Mouse (Mus musculus) heart, embryonic 10.5 days (tissue): ENCODE measurements around the gene Lactbl1. TPM values are rescaled to one million over a fixed set of nuclear protein-coding genes. Genes with fewer than 3 reads are reported as not detected.

ENCODE experiments used
- DNase-seq: peaks from one replicate; pipeline ENCODE4 v3.0.0-alpha.2; 2017; ENCODE audit warnings: low spot score
- H3K27ac ChIP-seq: fragments of 300-500 bp; sonication (generic); 2 replicates; pipeline ENCODE4 v1.5.1; 2016; ENCODE audit warnings: mild to moderate bottlenecking
- H3K27me3 ChIP-seq: fragments of 300-500 bp; sonication (generic); 2 replicates; pipeline ENCODE4 v1.6.1; 2016; ENCODE audit warnings: mild to moderate bottlenecking; ENCODE audit not compliant: poor library complexity, insufficient read depth, severe bottlenecking
- H3K36me3 ChIP-seq: fragments of 300-500 bp; sonication (generic); 2 replicates; pipeline ENCODE4 v1.6.1; 2016; ENCODE audit warnings: mild to moderate bottlenecking, moderate library complexity
- H3K4me1 ChIP-seq: fragments of 300-500 bp; sonication (generic); 2 replicates; pipeline ENCODE4 v1.6.1; 2016; ENCODE audit warnings: mild to moderate bottlenecking
- H3K4me3 ChIP-seq: fragments of 300-500 bp; sonication (generic); 2 replicates; pipeline ENCODE4 v1.5.1; 2016; ENCODE audit warnings: mild to moderate bottlenecking, moderate library complexity
- H3K9me3 ChIP-seq: fragments of 300-500 bp; sonication (generic); 2 replicates; pipeline ENCODE4 v1.6.1; 2016; ENCODE audit warnings: mild to moderate bottlenecking, moderate library complexity
- WGBS: fragments of 180-500 bp; shearing (Covaris S2); methylation state at CpG from one replicate; pipeline ENCODE4 v1.1.7; 2016; 5-methylcytosine and 5-hydroxymethylcytosine counted together
- polyA plus RNA-seq: library from polyadenylated mRNA; unstranded; fragments of >200 nt; fragmentation: Nextera tagmentation; extraction: Ambion mirVana; gene quantifications from 2 replicates; pipeline ENCODE4 v1.2.1, GENCODE M21; 2016

The Lactbl1 gene
- polyA plus RNA-seq, 1 experiment from 2014 or later = not detected

- 9% methylated on average over 10 of the region's 10 CpGs for WGBS
- Histone ChIP-seq H3K4me3 (peak overlapping the region; percentile 24; the same call in 1 of the 2 replicates), H3K27ac (no peak overlapping the region), H3K9me3 (no peaks in the 10 kb centered on the region), H3K27me3 (peaks cover 52% of the 10 kb centered on the region), H3K4me1 (peaks cover 24% of the 10 kb centered on the region), H3K36me3 (no peaks in the 10 kb centered on the region)
- no peak for DNase-seq
Measured at GRCm38 (mm10) chr4:136638890-136639289, 16.5 kb downstream of the Lactbl1 start.

GRCm38 (mm10) chr4:136648922-136649479 is 26.6 kb downstream of the Lactbl1 start:
- peaks cover 21% of the 10 kb centered on the region; the same call in 1 of the 2 replicates for H3K27me3 ChIP-seq
- H3K36me3 ChIP-seq = no peaks in the 10 kb centered on the region
- no peak for DNase-seq
- no peak overlapping the region for H3K27ac ChIP-seq
- peaks cover 26% of the 10 kb centered on the region for H3K4me1 ChIP-seq
- peak overlapping the region; percentile 41 for H3K4me3 ChIP-seq
- WGBS = 9% methylated on average over 11 of the region's 11 CpGs
- H3K9me3 ChIP-seq = peaks cover 7% of the 10 kb centered on the region

GRCm38 (mm10) chr4:136649480-136650196 is 27.2 kb downstream of the Lactbl1 start:
- H3K27me3 ChIP-seq = peaks cover 21% of the 10 kb centered on the region; the same call in 1 of the 2 replicates
- H3K27ac ChIP-seq = no peak overlapping the region
- H3K9me3 ChIP-seq = peaks cover 7% of the 10 kb centered on the region
- H3K36me3 ChIP-seq = no peaks in the 10 kb centered on the region
- peaks cover 26% of the 10 kb centered on the region for H3K4me1 ChIP-seq
- no peak for DNase-seq
- H3K4me3 ChIP-seq = peak overlapping the region; percentile 41
- 29% methylated on average over 13 of the region's 13 CpGs for WGBS

- no peak for DNase-seq
- WGBS = 87% methylated on average over 8 of the region's 8 CpGs
- Histone ChIP-seq H3K36me3 (0 out of 2 replicates have a peak, but pooled peaks cover 4% of the 10 kb centered on the region), H3K27ac (no peak overlapping the region), H3K4me1 (peaks cover 26% of the 10 kb centered on the region), H3K9me3 (peaks cover 7% of the 10 kb centered on the region), H3K27me3 (peaks cover 25% of the 10 kb centered on the region; the same call in 1 of the 2 replicates), H3K4me3 (no peak overlapping the region)
Measured at GRCm38 (mm10) chr4:136650261-136650660, 27.8 kb downstream of the Lactbl1 start.

DNA sequence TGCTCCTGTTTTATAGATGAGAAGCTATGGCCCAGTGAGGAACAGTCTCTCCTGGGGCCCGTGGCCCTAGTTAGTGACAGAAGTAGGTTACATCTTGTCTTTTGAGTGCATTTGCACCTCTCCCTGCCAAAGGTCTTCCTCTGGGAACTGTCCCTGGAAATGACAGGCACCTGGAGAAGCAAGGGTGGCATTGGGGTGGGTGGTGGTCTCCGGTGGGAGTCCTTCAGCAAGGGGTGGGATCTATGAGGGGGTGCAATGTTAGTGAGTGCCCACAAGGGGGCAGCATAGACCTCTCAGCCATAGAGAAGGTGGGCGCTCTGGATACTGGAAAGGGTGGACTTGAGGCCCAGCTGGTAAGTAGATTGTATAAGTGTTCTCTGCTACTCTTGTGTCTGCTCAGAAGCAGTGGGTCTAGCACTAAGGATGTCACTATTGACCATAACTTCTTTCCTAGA is 29.0 kb downstream of the Lactbl1 start:
- Histone ChIP-seq H3K9me3 (peaks cover 6% of the 10 kb centered on the region), H3K36me3 (0 out of 2 replicates have a peak, but pooled peaks cover 5% of the 10 kb centered on the region), H3K4me1 (peaks cover 26% of the 10 kb centered on the region), H3K27me3 (peaks cover 26% of the 10 kb centered on the region; the same call in 1 of the 2 replicates), H3K27ac (no peak overlapping the region), H3K4me3 (no peak overlapping the region)
- no peak for DNase-seq
- 72% methylated on average over 3 of the region's 3 CpGs for WGBS

- H3K27me3 ChIP-seq = peaks cover 26% of the 10 kb centered on the region; the same call in 1 of the 2 replicates
- WGBS = 73% methylated on average over 13 of the region's 13 CpGs
- DNase-seq = no peak
- peaks cover 26% of the 10 kb centered on the region for H3K4me1 ChIP-seq
- peak overlapping the region; percentile 23; the same call in 1 of the 2 replicates for H3K27ac ChIP-seq
- no peak overlapping the region for H3K4me3 ChIP-seq
- H3K9me3 ChIP-seq = no peaks in the 10 kb centered on the region
- H3K36me3 ChIP-seq = 0 out of 2 replicates have a peak, but pooled peaks cover 5% of the 10 kb centered on the region
Measured at GRCm38 (mm10) chr4:136651882-136652527, 29.6 kb downstream of the Lactbl1 start.

GRCm38 (mm10) chr4:136652528-136652910 is 30.1 kb downstream of the Lactbl1 start:
- H3K27ac ChIP-seq = peak overlapping the region; percentile 47; the same call in 1 of the 2 replicates
- 65% methylated on average over 11 of the region's 11 CpGs for WGBS
- peaks cover 7% of the 10 kb centered on the region; the same call in 1 of the 2 replicates for H3K36me3 ChIP-seq

GRCm38 (mm10) chr4:136653019-136653418 is 30.6 kb downstream of the Lactbl1 start:
- WGBS = 52% methylated on average over 6 of the region's 6 CpGs
- Histone ChIP-seq H3K27me3 (peaks cover 29% of the 10 kb centered on the region; the same call in 1 of the 2 replicates), H3K36me3 (peaks cover 7% of the 10 kb centered on the region; the same call in 1 of the 2 replicates), H3K9me3 (no peaks in the 10 kb centered on the region), H3K27ac (peak overlapping the region; percentile 47; the same call in 1 of the 2 replicates), H3K4me1 (peaks cover 26% of the 10 kb centered on the region), H3K4me3 (no peak overlapping the region)
- no peak for DNase-seq

More at GRCm38 (mm10) chr4:136652528-136652910, 30.1 kb downstream of the Lactbl1 start:
- no peak overlapping the region for H3K4me3 ChIP-seq
- H3K27me3 ChIP-seq = peaks cover 29% of the 10 kb centered on the region; the same call in 1 of the 2 replicates
- no peak for DNase-seq
- no peaks in the 10 kb centered on the region for H3K9me3 ChIP-seq
- H3K4me1 ChIP-seq = peaks cover 26% of the 10 kb centered on the region

DNA sequence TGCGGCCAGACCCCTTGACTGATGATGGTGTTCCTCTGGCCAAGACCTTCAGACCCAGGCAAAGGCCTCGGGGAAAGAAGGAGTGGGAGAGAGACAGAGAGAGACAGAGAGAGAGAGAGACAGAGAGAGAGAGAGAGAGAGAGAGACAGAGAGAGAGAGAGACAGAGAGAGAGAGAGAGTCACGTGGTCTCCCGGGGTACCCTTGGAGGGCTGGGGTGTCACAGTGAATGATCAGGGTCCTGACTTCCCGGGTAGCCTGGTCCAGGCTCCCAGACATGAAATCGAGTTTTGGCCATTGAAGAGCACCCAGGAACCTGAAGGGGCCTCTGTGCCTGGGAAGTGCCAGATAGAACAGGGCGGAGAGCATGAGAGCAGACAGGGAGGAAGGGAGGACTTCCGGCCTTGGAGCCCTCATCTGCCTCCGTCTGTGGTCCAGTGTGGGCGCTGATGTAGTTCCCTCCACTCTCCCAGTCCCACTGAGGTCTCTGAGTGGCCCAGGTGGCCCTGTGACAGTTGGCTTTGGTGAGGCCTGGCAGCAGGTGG is 31.3 kb downstream of the Lactbl1 start:
- no peak for DNase-seq
- Histone ChIP-seq H3K4me3 (no peak overlapping the region), H3K27me3 (peaks cover 29% of the 10 kb centered on the region; the same call in 1 of the 2 replicates), H3K4me1 (peaks cover 26% of the 10 kb centered on the region), H3K9me3 (no peaks in the 10 kb centered on the region), H3K36me3 (peaks cover 12% of the 10 kb centered on the region; the same call in 1 of the 2 replicates), H3K27ac (peak overlapping the region; percentile 47; the same call in 1 of the 2 replicates)
- 70% methylated on average over 10 of the region's 10 CpGs for WGBS

DNA sequence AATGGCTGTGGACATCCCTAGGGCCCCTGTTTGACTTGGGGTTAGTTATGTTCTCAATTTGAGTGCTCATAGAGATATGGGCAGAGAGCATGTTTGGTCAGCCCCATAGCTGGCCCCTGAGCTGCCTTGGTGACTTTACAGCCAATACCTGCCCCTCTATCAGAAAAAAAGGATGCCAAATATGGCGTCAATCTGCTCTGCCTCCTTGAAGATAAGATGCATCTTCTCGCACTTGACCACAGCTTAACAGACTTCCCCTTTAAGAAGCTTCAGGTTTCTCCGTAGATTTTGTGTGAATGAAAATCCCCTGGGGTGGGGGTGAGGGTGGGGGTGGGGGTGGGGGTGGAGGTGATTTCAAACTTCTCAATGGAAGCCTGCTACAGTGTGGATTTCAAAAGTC is 35.5 kb downstream of the Lactbl1 start:
- Histone ChIP-seq H3K9me3 (no peaks in the 10 kb centered on the region), H3K4me3 (no peak overlapping the region), H3K36me3 (peaks cover 30% of the 10 kb centered on the region), H3K4me1 (peaks cover 2% of the 10 kb centered on the region; the same call in 1 of the 2 replicates), H3K27ac (no peak overlapping the region), H3K27me3 (peaks cover 14% of the 10 kb centered on the region; the same call in 1 of the 2 replicates)
- 72% methylated on average over 3 of the region's 3 CpGs for WGBS
- no peak for DNase-seq

- 84% methylated on average over 9 of the region's 9 CpGs for WGBS
- DNase-seq = no peak
- H3K36me3 ChIP-seq = peaks cover 16% of the 10 kb centered on the region
- peaks cover 11% of the 10 kb centered on the region; the same call in 1 of the 2 replicates for H3K27me3 ChIP-seq
- no peaks in the 10 kb centered on the region for H3K9me3 ChIP-seq
- H3K4me3 ChIP-seq = no peak overlapping the region
- no peaks in the 10 kb centered on the region for H3K4me1 ChIP-seq
- H3K27ac ChIP-seq = no peak overlapping the region
Measured at GRCm38 (mm10) chr4:136665068-136665467, 42.6 kb downstream of the Lactbl1 start.

DNA sequence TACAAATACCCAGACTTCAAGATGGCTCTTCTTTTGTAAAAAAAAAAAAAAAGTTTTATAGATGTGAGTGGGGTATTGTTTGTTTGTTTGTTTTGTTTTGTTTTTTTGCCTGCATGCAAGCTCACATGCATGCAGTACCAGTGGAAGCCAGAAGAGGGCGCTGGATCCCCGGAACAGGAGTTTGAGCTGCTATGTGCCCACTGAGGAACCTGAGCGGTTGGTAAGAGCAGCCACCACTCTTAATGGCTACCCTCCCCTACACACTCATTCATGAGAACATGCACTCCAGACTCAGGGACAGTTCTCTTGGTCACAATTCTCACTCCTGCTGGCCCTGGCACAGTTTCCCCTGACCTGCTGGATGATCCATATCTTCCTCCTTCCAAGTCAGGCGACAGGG is 43.6 kb downstream of the Lactbl1 start:
- Histone ChIP-seq H3K4me1 (no peaks in the 10 kb centered on the region), H3K27ac (no peak overlapping the region), H3K27me3 (peaks cover 15% of the 10 kb centered on the region; the same call in 1 of the 2 replicates), H3K36me3 (0 out of 2 replicates have a peak, but pooled peaks cover 8% of the 10 kb centered on the region), H3K9me3 (no peaks in the 10 kb centered on the region), H3K4me3 (no peak overlapping the region)
- 66% methylated on average over 4 of the region's 4 CpGs for WGBS
- no peak for DNase-seq
